ENCODE assay signal across 9 mouse cellular contexts in genomic region chr7:6213144-6213543, GRCm38 (mm10). TPM values are rescaled to one million over a fixed set of nuclear protein-coding genes. Genes with fewer than 3 reads are reported as not detected.
DNase-seq lines count a peak whose midpoint lies in the region; ATAC-seq and TF ChIP-seq lines count a peak whose summit lies in the region.
"Had no signal": no experiment of that assay in that cellular context is flagged by ENCODE, and none has a peak within 500 bp of the region (broad histone marks: within the 10 kb centered on the region; RNA-seq: fewer than 3 reads in every experiment).

No protein-coding gene starts in this region.

- no peak for TF ChIP-seq POLR2A in CH12.LX (IDR thresholded peaks at IDR 0.05; ENCODE audit: low read depth, low read length)

- H3K4me3 ChIP-seq in CH12.LX (replicated peaks in 1 of 3; ENCODE audit: low read depth in 2 of 3, low read length in 2 of 3, poor library complexity in 1 of 3): no peak overlapping the region
- no peak overlapping the region for H3K4me3 ChIP-seq in midbrain, embryonic 11.5 days (ENCODE audit: low read depth, low read length)

- no peak overlapping the region for H3K9ac ChIP-seq in CH12.LX (ENCODE audit: insufficient read depth, low read depth)
- H3K9ac ChIP-seq in midbrain, embryonic 11.5 days (ENCODE audit: low read length): no peak overlapping the region

- peaks cover 4% of the 10 kb centered on the region for H3K9me3 ChIP-seq in CH12.LX (replicated peaks; ENCODE audit: low read length)
- no peaks in the 10 kb centered on the region; the same call in 1 of the 2 replicates for H3K9me3 ChIP-seq in midbrain, embryonic 11.5 days (ENCODE audit: control insufficient read depth, low read length)

- DNase-seq in heart, adult 18-20 months: peak; percentile 13 to 35
- DNase-seq in heart, postnatal 25 days (ENCODE audit: low spot score): no peak
- peak; percentile 35 for DNase-seq in CH12.LX (ENCODE audit: extremely low read depth)
- peak; percentile 4 for DNase-seq in c-Kit-negative CD71-positive TER-119-positive erythroid progenitor cells, embryonic 14.5 days (ENCODE audit: low read depth, low spot score)
- peak; percentile 19 for DNase-seq in lung, postnatal 10 days
- no peak for DNase-seq in midbrain, embryonic 11.5 days (ENCODE audit: low spot score, missing footprints)
- DNase-seq in urinary bladder, postnatal 10 days (ENCODE audit: low spot score): no peak
- no peak for DNase-seq in frontal cortex, postnatal 25 days (ENCODE audit: low spot score in 2 of 2)

- in situ Hi-C loops in CH12.LX (cut with MboI; ENCODE audit: low pct_ligation_motif_present, low pct_unique_long_range_greater_than_20kb, low sequenced_read_pairs): no loop called here

- H3K27ac ChIP-seq in CH12.LX (ENCODE audit: insufficient read depth, low read depth): no peak overlapping the region
- H3K27ac ChIP-seq in midbrain, embryonic 11.5 days (ENCODE audit: low read depth, low read length): no peak overlapping the region

- dilution Hi-C loops in CH12.LX (cut with MboI; ENCODE audit: extremely low pct_ligation_motif_present, extremely low pct_unique_long_range_greater_than_20kb, low sequenced_read_pairs): no loop called here

- peak; percentile 44 for TF ChIP-seq RAD21 in CH12.LX (IDR thresholded peaks at IDR 0.05; ENCODE audit: low read depth, low read length)

- TF ChIP-seq EP300 in CH12.LX (IDR thresholded peaks at IDR 0.05; ENCODE audit: low read length): no peak

- WGBS in midbrain, embryonic 11.5 days: 50% methylated on average over 5 of the region's 5 CpGs

- no peak for ATAC-seq in midbrain, embryonic 11.5 days (ENCODE audit: low FRiP score)

- peaks cover 45% of the 10 kb centered on the region for H3K27me3 ChIP-seq in CH12.LX (replicated peaks)
- H3K27me3 ChIP-seq in midbrain, embryonic 11.5 days (ENCODE audit: control insufficient read depth, insufficient read depth, low read length): no peaks in the 10 kb centered on the region

- H3K36me3 ChIP-seq in CH12.LX (replicated peaks in 1 of 2; ENCODE audit: control insufficient read depth in 1 of 2, insufficient read depth in 1 of 2, low read length in 1 of 2): no peaks in the 10 kb centered on the region
- no peaks in the 10 kb centered on the region for H3K36me3 ChIP-seq in midbrain, embryonic 11.5 days (ENCODE audit: control insufficient read depth, insufficient read depth, low read length)

- no peak overlapping the region for H3K4me2 ChIP-seq in CH12.LX (ENCODE audit: insufficient read depth, low read depth, poor library complexity, severe bottlenecking)
- no peak overlapping the region for H3K4me2 ChIP-seq in midbrain, embryonic 11.5 days

- no peaks in the 10 kb centered on the region for H3K79me2 ChIP-seq in CH12.LX (replicated peaks; ENCODE audit: control insufficient read depth, extremely low read depth, insufficient read depth, poor library complexity, severe bottlenecking)

- H3K4me1 ChIP-seq in CH12.LX (ENCODE audit: control insufficient read depth in 1 of 2, insufficient read depth in 2 of 2): no peaks in the 10 kb centered on the region
- no peaks in the 10 kb centered on the region for H3K4me1 ChIP-seq in midbrain, embryonic 11.5 days (ENCODE audit: control insufficient read depth, insufficient read depth, low read length)

- intact Hi-C loops in heart, postnatal 25 days (cut with DNase I): no loop called here

- TF ChIP-seq CTCF in CH12.LX (conservative IDR thresholded peaks at IDR 0.05 in 1 of 2, IDR thresholded peaks at IDR 0.05 in 1 of 2; ENCODE audit: low read depth in 2 of 2, low read length in 2 of 2): peak; percentile 56 to 69

TF ChIP-seq in CH12.LX, 34 proteins besides CTCF, POLR2A, EP300 and RAD21:
- no peak for TF ChIP-seq BHLHE40 (IDR thresholded peaks at IDR 0.05; ENCODE audit: low read depth, low read length)
- TF ChIP-seq SMC3 (IDR thresholded peaks at IDR 0.05; ENCODE audit: low read depth, low read length): peak; percentile 10; the same call in 1 of the 2 replicates
- TF ChIP-seq ETS1 (conservative IDR thresholded peaks at IDR 0.05; ENCODE audit: low read depth, low read length): no peak
- no peak for TF ChIP-seq MYC (IDR thresholded peaks at IDR 0.05; ENCODE audit: low read depth, low read length)
- TF ChIP-seq MAZ (IDR thresholded peaks at IDR 0.05; ENCODE audit: low read depth, low read length): no peak
- TF ChIP-seq KAT2A (IDR thresholded peaks at IDR 0.05; ENCODE audit: insufficient replicate concordance, low read length): no peak
TF ChIP-seq in CH12.LX: peak in this region for 1.

RNA-seq across cellular contexts. Expression of gene Zscan5b, which starts 8.9 kb away (rescaled TPM):
- not detected for total RNA-seq in heart, adult 18-20 months (2021)
- not detected for total RNA-seq in heart, postnatal 25 days (2021)
- total RNA-seq in CH12.LX (2012; rRNA removed): not detected in 2 replicates
- not detected in 2 replicates for total RNA-seq in CH12.LX (2014; rRNA removed)
- not detected in 2 replicates for polyA plus RNA-seq in CH12.LX (2012; ENCODE audit: insufficient read length, low read depth)
- not detected in 2 replicates for polyA plus RNA-seq in midbrain, embryonic 11.5 days (2014; fragmentation: Nextera tagmentation; extraction: Ambion mirVana)
- total RNA-seq: heart, postnatal 14 days had no signal

RNA-seq across cellular contexts. Expression of gene Galp, which starts 16.3 kb away (rescaled TPM):
- total RNA-seq in heart, adult 18-20 months (2021): not detected
- total RNA-seq in heart, postnatal 25 days (2021): not detected
- not detected in 2 replicates for total RNA-seq in CH12.LX (2012; rRNA removed)
- total RNA-seq in CH12.LX (2014; rRNA removed): not detected in 2 replicates
- not detected in 2 replicates for polyA plus RNA-seq in CH12.LX (2012; ENCODE audit: insufficient read length, low read depth)
- polyA plus RNA-seq in midbrain, embryonic 11.5 days (2014; fragmentation: Nextera tagmentation; extraction: Ambion mirVana): not detected in 2 replicates
- total RNA-seq: heart, postnatal 14 days had no signal

RNA-seq across cellular contexts. Expression of gene Epp13, which starts 39.4 kb away (rescaled TPM):
- not detected for total RNA-seq in heart, adult 18-20 months (2021)
- not detected for total RNA-seq in heart, postnatal 25 days (2021)
- total RNA-seq in CH12.LX (2012; rRNA removed) (not detected in 2 replicates), CH12.LX (2014; rRNA removed) (not detected in 2 replicates)
- polyA plus RNA-seq in CH12.LX (2012; ENCODE audit: insufficient read length, low read depth): not detected in 2 replicates
- polyA plus RNA-seq in midbrain, embryonic 11.5 days (2014; fragmentation: Nextera tagmentation; extraction: Ambion mirVana): 0.25 TPM in 1 of 2 replicates, not detected in the other
- total RNA-seq: heart, postnatal 14 days had no signal

RNA-seq across cellular contexts. Expression of gene Zfp444, which starts 41.1 kb away (rescaled TPM):
- total RNA-seq in heart, adult 18-20 months (2021): 10 to 100 TPM; 12.3 to 13.6 TPM
- 10 to 100 TPM; 10.2 to 16.8 TPM for total RNA-seq in heart, postnatal 25 days (2021)
- total RNA-seq in CH12.LX (2012; rRNA removed) (18.1 and 18.2 TPM in 2 replicates), CH12.LX (2014; rRNA removed) (13.4 and 16.0 TPM in 2 replicates)
- 22.0 and 23.3 TPM in 2 replicates for polyA plus RNA-seq in CH12.LX (2012; ENCODE audit: insufficient read length, low read depth)
- 69.4 and 72.2 TPM in 2 replicates for polyA plus RNA-seq in midbrain, embryonic 11.5 days (2014; fragmentation: Nextera tagmentation; extraction: Ambion mirVana)

RNA-seq across cellular contexts. Expression of gene Zfp787, which starts 57.3 kb away (rescaled TPM):
- total RNA-seq in heart, adult 18-20 months (2021): 10 to 100 TPM; 31.3 to 32.3 TPM
- 10 to 100 TPM; 29.8 to 33.1 TPM for total RNA-seq in heart, postnatal 25 days (2021)
- total RNA-seq in CH12.LX (2012; rRNA removed): 24.8 and 28.3 TPM in 2 replicates
- total RNA-seq in CH12.LX (2014; rRNA removed): 17.5 and 22.1 TPM in 2 replicates
- 19.0 and 19.3 TPM in 2 replicates for polyA plus RNA-seq in CH12.LX (2012; ENCODE audit: insufficient read length, low read depth)
- 13.5 and 14.7 TPM in 2 replicates for polyA plus RNA-seq in midbrain, embryonic 11.5 days (2014; fragmentation: Nextera tagmentation; extraction: Ambion mirVana)

Comparison
In these comparisons a context has a peak if more than half of its experiments do, and no peak if none do; other contexts are left out.
1. DNase-seq: peak in heart, adult 18-20 months (2 of 2), CH12.LX (single experiment), c-Kit-negative CD71-positive TER-119-positive erythroid progenitor cells, embryonic 14.5 days (single experiment) and lung, postnatal 10 days (single experiment); none in heart, postnatal 25 days (single experiment), midbrain, embryonic 11.5 days (single experiment), urinary bladder, postnatal 10 days (single experiment) and frontal cortex, postnatal 25 days (0 of 2).